Mouse (Mus musculus): ENCODE results near the gene Hmgb4.

DNA sequence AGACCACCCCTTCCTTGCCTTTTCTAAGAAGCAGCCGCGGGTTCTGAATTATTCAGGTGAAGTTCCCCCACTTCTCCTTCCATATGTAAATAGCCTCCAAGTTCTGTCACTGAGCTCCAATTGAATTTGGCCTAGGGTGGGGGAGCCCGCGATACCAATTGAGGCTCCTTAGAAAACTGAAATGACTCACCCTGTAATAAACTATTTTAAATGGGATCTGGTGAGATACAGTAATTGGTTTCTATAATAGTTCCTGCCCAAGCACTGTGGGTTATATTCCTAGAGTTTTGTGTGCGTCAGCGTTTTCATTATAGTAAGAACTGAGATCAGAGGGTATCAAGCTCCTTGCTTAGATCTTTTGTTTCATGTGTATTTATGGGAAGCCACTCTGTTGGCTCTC, 14.8 kb upstream of the Hmgb4 start:
- TF ChIP-seq CTCF (IDR thresholded peaks at IDR 0.05; ENCODE audit: low read depth, low read length) (no peak), POLR2A (IDR thresholded peaks at IDR 0.05; ENCODE audit: extremely low read depth, insufficient read depth, low read length) (no peak)

Measured in liver, adult 2 months (tissue).